Mouse (Mus musculus): ENCODE measurements around the gene H13. TPM values are rescaled to one million over a fixed set of nuclear protein-coding genes. Genes with fewer than 3 reads are reported as not detected.

Gene H13
- polyA plus RNA-seq, 1 experiment from 2014 or later = 98.1 TPM

DNA sequence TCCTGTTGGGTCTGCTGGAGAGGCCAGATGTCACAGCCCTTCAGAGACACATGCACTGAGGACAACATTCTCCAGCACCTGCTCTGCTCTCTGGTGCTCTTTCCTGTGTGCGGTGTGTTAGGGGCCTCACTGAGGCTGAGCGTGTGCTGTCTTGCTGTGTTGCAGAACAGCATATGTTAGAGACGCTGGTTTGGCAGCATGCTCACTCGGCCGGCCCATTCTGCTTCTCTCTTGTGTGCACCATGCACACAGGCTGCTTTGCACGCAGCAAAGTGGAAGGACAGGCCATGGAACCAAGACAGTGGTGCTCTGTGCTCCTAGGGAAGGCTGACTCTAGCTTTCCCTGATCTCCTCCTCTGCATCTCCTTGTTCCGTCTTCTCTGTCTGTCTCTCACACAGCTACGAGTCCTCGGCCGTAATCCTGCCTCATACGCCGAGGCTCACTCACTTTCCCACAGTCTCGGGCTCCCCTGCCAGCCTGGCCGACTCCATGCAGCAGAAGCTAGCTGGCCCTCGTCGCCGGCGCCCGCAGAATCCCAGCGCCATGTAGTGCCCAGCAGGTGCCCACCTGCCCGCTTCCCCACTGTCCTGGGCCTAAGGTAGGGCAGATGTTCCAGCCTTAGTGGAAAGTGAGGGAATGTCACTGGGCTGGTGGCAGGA lies 34.5 kb downstream of the H13 start:
- DNase-seq = no peak
- WGBS = 87% methylated on average over 21 of the region's 21 CpGs

DNA sequence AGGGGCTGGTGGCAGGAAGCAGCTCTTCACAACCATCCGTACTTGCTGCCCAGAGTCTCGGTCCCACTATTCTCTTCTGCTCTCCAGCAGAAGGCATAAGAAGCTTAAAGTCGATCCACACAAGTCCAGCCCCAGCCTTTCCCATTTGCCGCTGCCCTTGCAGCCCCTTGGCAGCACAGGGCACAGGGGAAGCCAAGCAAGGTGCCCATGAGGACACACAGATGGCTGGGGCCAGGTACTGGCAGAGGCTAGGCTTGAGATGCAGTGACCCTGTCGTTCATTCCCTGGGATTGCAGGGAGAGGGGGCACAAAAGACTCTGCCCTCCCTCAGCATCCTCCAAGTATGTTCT lies 35.0 kb downstream of the H13 start:
- Histone ChIP-seq H3K9ac (no peak overlapping the region), H3K4me3 (ENCODE audit: low read depth, low read length) (no peak overlapping the region), H3K9me3 (ENCODE audit: low read depth, low read length) (no peaks in the 10 kb centered on the region), H3K27me3 (ENCODE audit: insufficient read depth, low read length) (no peaks in the 10 kb centered on the region), H3K4me2 (no peak overlapping the region), H3K27ac (ENCODE audit: low read depth) (no peak overlapping the region), H3K36me3 (ENCODE audit: insufficient read depth) (peaks cover 72% of the 10 kb centered on the region), H3K4me1 (ENCODE audit: insufficient read depth) (peaks cover 19% of the 10 kb centered on the region)
- DNase-seq = no peak
- no peak for TF ChIP-seq CTCF (IDR thresholded peaks at IDR 0.05; ENCODE audit: low read depth)
- ATAC-seq (ENCODE audit: insufficient read depth) = no peak
- WGBS = 84% methylated on average over 5 of the region's 5 CpGs

More for the DNA sequence above, 34.5 kb downstream of the H13 start:
- no peak overlapping the region for H3K4me3 ChIP-seq (ENCODE audit: low read depth, low read length)
- no peak overlapping the region for H3K9ac ChIP-seq
- H3K4me1 ChIP-seq (ENCODE audit: insufficient read depth) = peaks cover 19% of the 10 kb centered on the region
- H3K9me3 ChIP-seq (ENCODE audit: low read depth, low read length) = no peaks in the 10 kb centered on the region
- no peak for TF ChIP-seq CTCF (IDR thresholded peaks at IDR 0.05; ENCODE audit: low read depth)
- H3K27me3 ChIP-seq (ENCODE audit: insufficient read depth, low read length) = no peaks in the 10 kb centered on the region
- no peak overlapping the region for H3K27ac ChIP-seq (ENCODE audit: low read depth)
- peaks cover 77% of the 10 kb centered on the region for H3K36me3 ChIP-seq (ENCODE audit: insufficient read depth)
- H3K4me2 ChIP-seq = no peak overlapping the region
- no peak for ATAC-seq (ENCODE audit: insufficient read depth)

DNA sequence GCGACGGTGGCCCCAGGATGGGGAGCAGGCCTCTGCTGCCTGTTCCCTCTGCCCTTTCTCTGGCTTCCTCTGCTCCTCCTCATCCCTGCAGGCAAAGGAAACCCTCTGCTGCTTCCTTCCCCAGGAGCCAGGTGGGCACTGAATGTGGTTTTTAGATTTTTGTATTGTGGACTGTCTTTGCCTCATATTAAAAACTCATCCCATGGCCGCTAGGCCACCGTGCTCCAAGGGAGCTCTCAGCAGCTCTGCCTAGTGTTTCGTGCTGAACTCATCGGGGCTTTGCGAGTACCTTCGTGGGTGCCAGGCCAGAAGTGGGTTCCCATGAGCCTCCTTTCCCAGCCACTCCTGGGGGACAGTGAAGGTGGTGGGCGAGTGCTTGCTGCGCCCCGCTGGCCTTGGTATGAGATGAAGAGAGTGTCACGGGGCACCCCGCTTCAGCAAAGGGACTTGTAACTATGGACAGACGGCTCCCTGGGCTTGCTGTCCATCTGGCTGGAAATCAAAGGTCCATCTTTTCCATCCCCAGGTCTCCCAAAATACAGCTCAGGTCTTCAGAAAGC lies 35.6 kb downstream of the H13 start:
- peaks cover 65% of the 10 kb centered on the region for H3K36me3 ChIP-seq (ENCODE audit: insufficient read depth)
- H3K27ac ChIP-seq (ENCODE audit: low read depth) = no peak overlapping the region
- no peak for TF ChIP-seq CTCF (IDR thresholded peaks at IDR 0.05; ENCODE audit: low read depth)
- peaks cover 19% of the 10 kb centered on the region for H3K4me1 ChIP-seq (ENCODE audit: insufficient read depth)
- H3K27me3 ChIP-seq (ENCODE audit: insufficient read depth, low read length) = no peaks in the 10 kb centered on the region
- ATAC-seq (ENCODE audit: insufficient read depth) (no peak), DNase-seq (no peak)
- H3K4me2 ChIP-seq = no peak overlapping the region
- WGBS = 84% methylated on average over 14 of the region's 14 CpGs
- H3K9me3 ChIP-seq (ENCODE audit: low read depth, low read length) = no peaks in the 10 kb centered on the region
- no peak overlapping the region for H3K4me3 ChIP-seq (ENCODE audit: low read depth, low read length)
- H3K9ac ChIP-seq = no peak overlapping the region

DNA sequence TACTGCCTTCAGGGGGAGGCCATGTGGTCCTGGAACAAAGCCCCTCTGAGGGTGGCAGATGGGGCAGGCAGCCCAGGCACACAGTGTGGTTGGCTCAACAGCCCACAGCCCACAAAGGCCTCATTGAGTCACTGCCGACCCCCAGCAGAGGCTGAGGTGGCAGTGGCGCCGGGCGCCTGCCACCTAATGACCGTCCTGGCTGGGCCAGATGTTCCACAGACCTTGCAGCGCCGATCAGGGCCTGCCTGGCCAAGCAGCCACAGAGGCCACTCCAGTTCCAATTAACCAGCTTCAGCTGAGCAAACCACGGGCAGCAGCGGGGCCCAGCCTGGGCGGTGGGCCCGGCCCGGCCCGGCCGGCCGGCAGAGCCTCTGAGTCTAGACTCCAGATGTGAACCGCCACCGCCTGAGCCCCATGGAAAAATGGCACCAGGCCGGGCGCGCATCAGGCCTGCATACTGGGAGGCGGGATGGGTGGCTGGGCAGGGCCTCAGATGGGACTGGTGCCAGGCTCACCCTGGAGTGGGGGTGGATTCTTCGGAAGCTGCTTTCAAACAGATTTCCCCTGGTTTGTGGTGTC lies 36.8 kb downstream of the H13 start:
- 64% methylated on average over 22 of the region's 22 CpGs for WGBS
- H3K9me3 ChIP-seq (ENCODE audit: low read depth, low read length) = no peaks in the 10 kb centered on the region

DNA sequence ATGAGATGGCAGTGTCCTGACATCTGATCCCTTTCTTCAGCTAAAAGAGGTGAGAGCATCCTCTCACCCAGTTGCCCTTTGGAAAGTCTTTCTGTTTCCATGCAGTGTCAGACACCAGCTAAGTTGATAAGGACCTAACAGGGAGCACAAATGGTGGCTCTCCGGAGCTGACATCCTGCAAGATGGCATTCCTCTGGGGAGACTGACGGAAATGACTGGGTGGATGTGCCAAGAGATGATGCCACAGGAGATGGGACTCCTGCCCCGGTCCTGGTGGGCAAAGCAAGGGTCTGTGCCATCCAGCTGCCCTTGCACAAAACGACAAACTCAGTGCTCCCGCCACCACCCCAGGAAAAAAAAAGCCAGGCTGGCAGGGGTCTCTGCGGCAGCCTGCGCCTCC lies 37.9 kb downstream of the H13 start:
- H3K9me3 ChIP-seq (ENCODE audit: low read depth, low read length) = no peaks in the 10 kb centered on the region
- ATAC-seq (ENCODE audit: insufficient read depth) (peak; percentile 18), DNase-seq (no peak)
- peak overlapping the region; percentile 40 for H3K4me3 ChIP-seq (ENCODE audit: low read depth, low read length)
- no peaks in the 10 kb centered on the region for H3K27me3 ChIP-seq (ENCODE audit: insufficient read depth, low read length)
- no peak for TF ChIP-seq CTCF (IDR thresholded peaks at IDR 0.05; ENCODE audit: low read depth)
- 14% methylated on average over 7 of the region's 7 CpGs for WGBS
- peaks cover 42% of the 10 kb centered on the region for H3K36me3 ChIP-seq (ENCODE audit: insufficient read depth)
- peak overlapping the region; percentile 94 for H3K27ac ChIP-seq (ENCODE audit: low read depth)
- peak overlapping the region; percentile 61 for H3K9ac ChIP-seq
- peak overlapping the region; percentile 75 for H3K4me2 ChIP-seq
- H3K4me1 ChIP-seq (ENCODE audit: insufficient read depth) = peaks cover 19% of the 10 kb centered on the region

More for the DNA sequence above, 36.8 kb downstream of the H13 start:
- DNase-seq (peak; percentile 80), ATAC-seq (ENCODE audit: insufficient read depth) (peak; percentile 36)
- no peak for TF ChIP-seq CTCF (IDR thresholded peaks at IDR 0.05; ENCODE audit: low read depth)
- peaks cover 53% of the 10 kb centered on the region for H3K36me3 ChIP-seq (ENCODE audit: insufficient read depth)
- H3K4me3 ChIP-seq (ENCODE audit: low read depth, low read length) = no peak overlapping the region
- peak overlapping the region; percentile 7; the same call in 1 of the 2 replicates for H3K9ac ChIP-seq
- no peaks in the 10 kb centered on the region for H3K27me3 ChIP-seq (ENCODE audit: insufficient read depth, low read length)
- peaks cover 19% of the 10 kb centered on the region for H3K4me1 ChIP-seq (ENCODE audit: insufficient read depth)
- H3K4me2 ChIP-seq = no peak overlapping the region
- H3K27ac ChIP-seq (ENCODE audit: low read depth) = peak overlapping the region; percentile 94

DNA sequence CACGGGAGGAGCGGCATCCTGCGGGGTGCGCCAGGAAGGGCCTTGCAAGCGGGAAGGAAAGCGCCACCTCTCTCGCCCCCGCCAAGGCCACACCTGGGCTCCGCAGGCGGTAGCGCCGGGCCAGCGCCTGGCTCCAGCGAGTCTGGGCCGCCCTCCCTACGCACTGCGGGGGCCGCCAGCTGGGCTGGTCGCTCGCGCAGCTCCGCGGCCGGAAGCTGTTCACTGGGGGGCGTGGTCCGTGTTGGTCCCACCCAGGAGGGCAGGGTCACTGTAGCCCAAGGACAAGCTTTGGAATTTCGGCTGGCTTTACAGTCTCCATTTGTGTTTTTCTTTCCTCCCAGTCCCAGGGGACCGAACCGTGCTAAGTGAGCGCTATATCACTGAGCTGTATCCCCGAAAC lies 38.4 kb downstream of the H13 start:
- peaks cover 19% of the 10 kb centered on the region for H3K4me1 ChIP-seq (ENCODE audit: insufficient read depth)
- H3K4me2 ChIP-seq = peak overlapping the region; percentile 75
- H3K4me3 ChIP-seq (ENCODE audit: low read depth, low read length) = peak overlapping the region; percentile 40
- peak; percentile 96 for ATAC-seq (ENCODE audit: insufficient read depth)
- WGBS = 2% methylated on average over 31 of the region's 31 CpGs
- DNase-seq = peak; percentile 97
- peak overlapping the region; percentile 61 for H3K9ac ChIP-seq
- H3K9me3 ChIP-seq (ENCODE audit: low read depth, low read length) = no peaks in the 10 kb centered on the region
- H3K27ac ChIP-seq (ENCODE audit: low read depth) = peak overlapping the region; percentile 94
- H3K36me3 ChIP-seq (ENCODE audit: insufficient read depth) = peaks cover 38% of the 10 kb centered on the region
- no peaks in the 10 kb centered on the region for H3K27me3 ChIP-seq (ENCODE audit: insufficient read depth, low read length)
- no peak for TF ChIP-seq CTCF (IDR thresholded peaks at IDR 0.05; ENCODE audit: low read depth)

DNA sequence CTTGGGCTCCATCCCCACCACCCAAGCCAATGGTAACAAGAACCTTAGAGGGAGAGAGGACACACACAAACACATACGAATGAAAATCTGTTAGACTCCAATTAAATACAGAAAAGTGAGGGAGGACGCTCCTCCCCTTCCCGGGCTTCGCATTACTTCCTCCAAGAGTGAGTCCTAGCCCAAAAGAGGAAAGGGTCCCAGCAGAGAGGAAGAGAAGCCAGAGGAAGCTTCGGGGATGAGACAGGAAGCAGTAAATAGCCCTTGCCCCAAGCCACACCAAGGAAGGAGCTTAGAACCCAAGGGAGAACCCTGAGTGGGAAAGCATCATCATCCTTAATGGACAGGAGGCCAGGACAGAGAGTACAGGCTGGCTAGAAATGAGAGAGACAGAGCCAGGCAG lies 39.8 kb downstream of the H13 start:
- Histone ChIP-seq H3K9ac (no peak overlapping the region), H3K36me3 (ENCODE audit: insufficient read depth) (peaks cover 24% of the 10 kb centered on the region), H3K9me3 (ENCODE audit: low read depth, low read length) (no peaks in the 10 kb centered on the region), H3K4me3 (ENCODE audit: low read depth, low read length) (no peak overlapping the region), H3K27ac (ENCODE audit: low read depth) (no peak overlapping the region), H3K4me1 (ENCODE audit: insufficient read depth) (peaks cover 19% of the 10 kb centered on the region), H3K27me3 (ENCODE audit: insufficient read depth, low read length) (no peaks in the 10 kb centered on the region), H3K4me2 (no peak overlapping the region)
- 84% methylated on average over 5 of the region's 5 CpGs for WGBS
- ATAC-seq (ENCODE audit: insufficient read depth) (no peak), DNase-seq (no peak)
- no peak for TF ChIP-seq CTCF (IDR thresholded peaks at IDR 0.05; ENCODE audit: low read depth)

Data from lung, embryonic 14.5 days (tissue).